Mouse (Mus musculus): ENCODE measurements around the gene Hcls1.
A peak's percentile ranks its signal among the peaks of the same experiment; 100 is the strongest.

Gene Hcls1

DNA sequence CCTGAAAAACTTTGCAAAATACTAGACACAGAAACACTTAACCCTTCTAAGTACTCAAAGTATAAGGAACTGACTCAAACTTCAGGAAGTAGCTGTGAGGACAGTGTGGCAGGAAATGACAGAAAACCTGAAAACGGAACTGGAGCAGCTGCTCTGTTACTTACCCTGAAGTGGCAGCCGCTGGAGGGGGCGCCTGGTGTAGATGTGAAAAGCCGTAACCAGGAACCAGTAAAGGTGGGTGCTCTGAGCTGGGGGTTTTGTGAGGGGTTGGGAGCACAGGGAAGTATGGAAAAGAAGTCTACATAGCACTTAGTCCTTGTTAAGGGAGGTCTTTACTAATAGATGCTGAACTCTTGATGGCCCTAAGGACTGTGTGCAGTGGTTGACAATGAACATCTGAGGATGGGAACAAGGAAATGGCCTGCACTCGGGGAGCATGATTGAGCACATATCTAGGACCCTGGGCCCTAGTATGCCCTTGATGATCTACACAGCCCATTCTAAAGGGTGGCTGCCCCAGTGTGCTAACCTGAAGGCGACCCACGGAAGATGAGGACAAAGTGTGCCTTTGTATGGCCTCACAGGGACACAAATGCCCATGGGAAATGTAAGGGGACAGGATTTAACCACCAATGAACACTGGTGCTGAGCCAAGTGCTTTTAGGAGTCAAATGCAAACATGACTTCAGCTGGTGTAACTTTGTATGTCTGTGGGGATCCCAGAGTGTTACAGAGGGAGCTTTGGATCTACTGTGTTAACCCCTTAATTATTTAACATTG, at the start of gene Hcls1:
Gene Hcls1 (plus strand): TSS at position 143 of the 780 bp plus-strand sequence.
- no peak for DNase-seq (ENCODE audit: low read depth, low spot score)

DNA sequence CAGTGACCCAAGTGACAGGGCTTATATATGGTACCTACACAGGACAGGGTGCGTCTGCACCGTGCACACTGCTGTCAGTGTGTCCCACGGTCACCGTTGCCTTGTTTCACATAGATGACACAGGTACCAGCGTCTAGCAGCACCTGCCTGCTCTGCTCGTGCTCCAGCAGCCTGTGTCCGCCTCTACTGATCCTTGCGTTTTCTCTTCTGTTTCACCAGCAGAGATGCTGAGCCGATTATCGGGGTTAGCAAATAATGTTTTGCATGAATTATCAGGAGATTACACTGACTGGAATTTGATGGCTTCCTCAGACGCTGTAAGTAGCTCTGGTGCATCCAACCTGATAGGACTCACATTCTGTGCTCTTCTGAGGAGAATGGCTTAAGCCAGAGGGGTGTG, 48.9 kb upstream of the Hcls1 start:
- no peak for DNase-seq (ENCODE audit: low read depth, low spot score)

DNA sequence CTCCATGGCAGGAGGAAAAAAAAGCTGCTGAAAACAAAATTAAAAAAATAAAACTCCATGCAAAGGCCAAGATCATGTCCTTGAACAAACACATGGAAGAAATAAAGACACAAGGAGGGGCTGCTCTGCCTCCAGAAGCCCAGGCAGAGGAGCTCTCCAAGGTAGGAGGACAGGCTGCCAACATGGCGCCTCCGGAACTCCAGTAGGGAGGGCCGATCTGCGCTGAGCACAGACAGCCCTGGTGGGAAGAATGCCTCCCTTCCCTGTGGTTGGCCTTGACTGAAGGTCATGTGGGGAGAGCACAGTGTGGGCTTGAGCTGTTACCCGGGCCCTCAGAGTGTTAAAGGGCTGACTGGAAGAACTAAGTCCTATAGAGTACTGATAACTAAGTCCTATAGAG, 47.2 kb upstream of the Hcls1 start:
- DNase-seq (ENCODE audit: low read depth, low spot score): peak; percentile 85

DNA sequence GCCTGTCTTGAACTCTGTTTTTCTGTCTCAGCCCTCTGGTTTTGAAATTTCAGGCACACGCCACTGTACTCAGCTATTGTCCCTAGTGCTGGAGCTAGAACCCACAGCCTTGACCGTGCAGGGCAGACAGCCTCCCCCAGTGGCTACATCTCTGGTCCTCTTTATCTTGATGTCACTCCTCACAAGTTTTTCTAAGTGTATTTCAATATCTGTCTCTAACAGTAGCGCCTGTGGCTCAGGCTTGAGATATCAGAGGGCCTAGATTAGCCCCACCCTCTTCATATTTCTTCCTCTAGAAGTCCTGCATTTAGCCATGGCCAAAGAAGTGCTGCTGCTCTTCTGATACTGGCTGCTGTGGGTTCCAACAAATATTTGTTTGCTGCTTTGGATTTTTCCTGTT, 44.2 kb upstream of the Hcls1 start:
- no peak for DNase-seq (ENCODE audit: low read depth, low spot score)

DNA sequence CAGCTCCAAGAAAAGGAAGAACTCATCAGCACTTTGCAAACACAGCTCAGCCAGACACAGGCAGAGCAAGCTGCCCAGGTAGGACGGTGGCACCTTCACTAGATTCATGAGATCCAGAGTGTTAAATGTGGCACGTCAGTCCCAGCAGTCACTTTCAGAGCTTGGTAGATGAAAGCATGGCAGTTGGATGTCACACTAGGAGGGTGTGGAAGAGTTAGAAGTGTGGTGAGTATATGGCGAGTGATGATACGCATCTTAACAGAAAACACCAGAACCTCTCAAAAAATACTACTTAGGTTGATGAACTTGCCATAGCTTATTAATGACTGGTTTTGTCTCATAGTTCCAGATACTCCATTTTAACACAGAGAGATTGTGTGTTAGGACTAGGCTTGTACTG, 43.4 kb upstream of the Hcls1 start:
- no peak for DNase-seq (ENCODE audit: low read depth, low spot score)

DNA sequence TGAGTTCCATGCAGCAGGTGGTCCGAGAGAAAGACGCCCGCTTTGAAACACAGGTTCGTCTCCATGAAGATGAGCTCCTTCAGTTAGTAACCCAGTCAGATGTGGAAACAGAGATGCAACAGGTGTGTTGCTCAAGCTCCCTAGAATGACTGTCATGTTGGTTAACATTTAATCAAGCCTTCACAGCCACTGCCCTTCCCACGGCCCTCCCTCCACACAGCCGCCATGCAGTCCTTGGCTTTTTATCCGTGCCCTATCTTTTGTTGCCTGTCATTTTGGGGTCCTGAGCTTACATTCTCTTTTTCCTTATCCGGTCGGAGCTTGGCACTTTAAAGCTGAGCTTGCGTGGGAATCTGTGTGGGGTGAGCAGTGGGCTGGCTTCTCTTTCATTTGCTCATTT, 41.5 kb upstream of the Hcls1 start:
- no peak for DNase-seq (ENCODE audit: low read depth, low spot score)

DNA sequence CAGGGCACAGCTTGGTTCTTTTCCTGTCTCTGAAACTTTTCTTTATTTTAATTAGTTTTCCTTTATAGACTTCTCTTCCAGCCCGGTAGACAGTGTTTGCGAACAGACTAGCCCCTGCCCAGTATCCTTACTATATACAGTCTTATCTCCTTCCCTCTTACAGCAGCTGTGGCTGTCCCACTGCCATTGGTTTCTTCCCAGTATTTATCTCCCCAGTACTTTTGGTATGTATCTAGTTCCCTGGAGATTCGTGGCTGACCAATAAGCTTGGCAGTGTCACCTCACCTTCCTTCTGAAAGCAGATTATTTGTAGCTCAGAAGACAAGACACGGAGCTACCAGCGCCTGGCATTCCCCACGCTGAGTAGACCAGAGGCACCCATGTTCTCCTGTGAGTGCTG, 38.1 kb upstream of the Hcls1 start:
- DNase-seq (ENCODE audit: low read depth, low spot score): no peak

DNA sequence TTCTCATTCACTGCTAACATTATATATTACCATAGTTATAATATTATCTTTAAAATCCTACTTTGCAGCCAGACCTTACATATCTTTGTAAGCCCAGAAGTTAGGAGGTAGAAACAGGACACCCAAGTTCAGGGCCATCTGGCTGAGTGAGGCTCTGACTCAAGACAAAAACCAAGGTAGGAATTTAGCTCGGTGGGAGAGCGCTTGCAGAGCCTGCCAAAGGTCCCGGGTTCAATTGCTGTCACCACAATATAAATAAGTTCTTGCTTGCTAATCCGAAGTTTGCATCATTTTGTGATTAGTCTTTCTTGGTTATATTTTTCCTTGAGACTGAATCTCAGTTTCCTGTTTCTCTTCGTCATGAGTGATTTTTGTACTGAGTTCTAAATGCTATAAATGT, 31.6 kb upstream of the Hcls1 start:
- no peak for DNase-seq (ENCODE audit: low read depth, low spot score)

DNA sequence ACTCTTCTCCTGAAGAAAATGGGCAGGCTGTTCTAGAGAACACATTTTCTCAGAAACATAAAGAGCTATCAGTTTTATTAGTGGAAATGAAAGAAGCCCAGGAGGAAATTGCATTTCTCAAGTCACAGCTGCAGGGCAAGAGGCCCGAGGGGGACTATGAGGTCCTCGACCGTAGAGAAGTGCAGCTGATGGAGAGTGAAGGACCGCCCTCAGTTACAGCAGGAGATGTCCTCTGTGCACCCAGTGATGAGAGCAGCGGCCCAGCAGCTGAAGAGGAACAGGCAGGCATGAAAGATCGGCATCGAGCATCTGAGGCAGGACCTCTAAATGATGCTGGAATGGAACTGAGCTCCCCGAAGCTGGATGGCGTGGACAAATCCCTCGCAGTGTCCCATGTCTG, 22.9 kb upstream of the Hcls1 start:
- no peak for DNase-seq (ENCODE audit: low read depth, low spot score)

DNA sequence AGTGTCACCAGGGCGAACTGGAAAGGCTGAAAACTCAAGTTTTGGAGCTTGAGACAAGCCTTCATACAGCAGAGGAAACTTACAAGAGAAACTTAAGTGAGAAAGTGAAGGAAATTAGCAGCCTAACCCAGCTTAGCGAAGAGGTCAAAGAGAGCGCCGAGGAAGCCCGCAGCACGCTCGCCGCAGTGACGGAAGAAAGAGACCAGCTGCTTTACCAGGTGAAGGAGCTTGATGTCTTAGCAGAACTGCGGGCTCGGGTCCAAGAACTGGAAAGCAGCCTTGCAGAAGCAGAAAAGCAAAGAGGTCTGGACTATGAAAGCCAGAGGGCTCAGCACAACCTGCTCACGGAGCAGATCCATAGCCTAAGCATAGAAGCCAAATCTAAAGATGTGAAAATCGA, 22.5 kb upstream of the Hcls1 start:
- DNase-seq (ENCODE audit: low read depth, low spot score): no peak

DNA sequence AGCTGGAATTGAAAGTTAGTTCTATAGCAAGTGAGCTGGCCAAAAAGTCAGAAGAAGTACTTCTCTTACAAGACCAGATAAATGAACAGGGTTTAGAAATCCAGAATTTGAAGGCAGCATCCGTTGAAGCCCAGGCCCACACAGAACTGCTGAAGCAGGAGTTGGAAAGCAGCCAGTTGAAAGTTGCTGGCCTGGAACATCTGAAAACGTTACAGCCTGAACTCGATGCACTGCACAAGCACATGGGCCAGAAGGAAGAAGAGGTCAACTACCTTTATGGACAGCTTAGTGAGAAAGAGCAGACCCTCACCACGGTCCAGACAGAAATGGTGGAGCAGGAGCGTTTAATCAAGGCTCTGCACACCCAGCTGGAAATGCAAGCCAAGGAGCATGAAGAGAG, 20.6 kb upstream of the Hcls1 start:
- DNase-seq (ENCODE audit: low read depth, low spot score): no peak

DNA sequence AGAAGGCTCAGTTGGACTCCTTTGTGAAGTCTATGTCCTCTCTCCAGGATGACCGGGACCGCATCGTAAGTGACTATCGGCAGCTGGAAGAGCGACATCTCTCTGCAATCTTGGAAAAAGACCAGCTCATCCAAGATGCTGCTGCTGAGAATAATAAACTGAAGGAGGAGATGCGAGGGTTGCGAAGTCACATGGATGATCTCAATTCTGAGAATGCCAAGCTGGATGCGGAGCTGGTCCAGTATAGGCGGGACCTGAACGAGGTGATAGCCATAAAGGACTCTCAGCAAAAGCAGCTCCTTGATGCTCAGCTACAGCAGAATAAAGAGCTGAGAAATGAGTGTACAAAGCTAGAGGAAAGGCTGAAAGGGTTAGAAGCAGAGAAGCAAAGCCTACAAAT, 16.3 kb upstream of the Hcls1 start:
- DNase-seq (ENCODE audit: low read depth, low spot score): no peak

DNA sequence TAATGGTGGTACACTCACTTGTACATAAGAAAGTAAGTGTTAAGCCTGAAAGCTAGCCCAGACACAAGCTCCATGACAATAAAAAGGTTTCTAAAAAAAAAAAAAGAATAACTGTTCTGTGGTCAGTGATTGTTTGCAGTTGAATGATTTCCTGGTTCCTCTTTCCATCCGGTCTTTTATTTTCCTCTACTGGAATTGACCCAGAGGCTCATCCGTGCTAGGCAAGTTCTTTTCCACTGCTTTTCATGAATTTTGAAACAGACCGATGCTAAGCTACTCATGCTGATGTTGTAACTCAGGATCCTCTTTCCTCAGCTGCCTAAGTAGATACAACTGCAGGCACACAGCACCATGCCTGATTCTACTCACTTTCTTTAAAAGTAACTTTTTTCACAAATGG, 14.4 kb upstream of the Hcls1 start:
- DNase-seq (ENCODE audit: low read depth, low spot score): no peak

DNA sequence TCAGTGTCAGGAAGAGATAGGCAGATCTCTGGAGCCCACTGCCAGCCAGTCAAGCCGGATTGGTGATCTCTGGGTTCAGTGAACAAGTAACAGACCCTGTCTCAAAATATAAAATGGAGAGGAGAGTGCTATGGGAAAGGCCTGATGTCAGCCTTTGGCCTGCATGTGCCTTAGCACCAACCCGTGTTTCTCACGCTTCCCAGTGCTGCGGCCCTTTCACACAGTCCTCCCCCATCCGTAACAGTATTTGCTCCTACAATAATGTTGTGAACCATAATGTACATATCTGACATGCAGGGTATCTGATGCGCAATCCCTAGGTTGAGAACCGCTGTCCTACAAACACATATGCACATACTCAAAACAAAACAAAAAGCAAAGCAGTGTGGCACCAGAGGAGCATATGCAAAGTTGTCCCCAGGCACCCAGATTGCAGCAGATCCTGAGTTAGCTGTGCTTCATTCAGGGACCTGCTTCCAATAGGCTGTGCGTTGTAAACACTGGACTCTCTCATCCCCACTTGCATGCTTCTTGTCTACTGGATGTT, 13.6 kb upstream of the Hcls1 start:
- no peak for DNase-seq (ENCODE audit: low read depth, low spot score)

DNA sequence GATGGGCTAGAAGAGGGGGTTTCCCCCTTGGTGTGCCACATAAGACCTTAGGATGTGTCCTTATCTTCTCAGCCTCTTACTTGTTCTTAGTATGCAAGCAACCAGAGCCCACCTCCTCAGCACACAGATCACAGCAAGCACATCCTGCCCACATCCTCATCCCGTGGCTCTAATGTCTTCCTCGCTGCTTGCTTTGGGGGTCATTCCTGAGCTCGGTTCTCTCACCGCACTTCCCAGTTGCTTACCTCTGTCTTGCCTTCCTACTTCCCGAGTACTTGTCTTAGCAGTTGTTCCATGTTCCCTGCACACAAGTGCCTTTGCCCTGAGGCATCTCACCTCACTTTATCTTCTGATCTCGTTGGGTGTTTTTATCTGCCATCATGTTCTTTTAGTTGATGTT, 12.8 kb upstream of the Hcls1 start:
- DNase-seq (ENCODE audit: low read depth, low spot score): no peak

DNA sequence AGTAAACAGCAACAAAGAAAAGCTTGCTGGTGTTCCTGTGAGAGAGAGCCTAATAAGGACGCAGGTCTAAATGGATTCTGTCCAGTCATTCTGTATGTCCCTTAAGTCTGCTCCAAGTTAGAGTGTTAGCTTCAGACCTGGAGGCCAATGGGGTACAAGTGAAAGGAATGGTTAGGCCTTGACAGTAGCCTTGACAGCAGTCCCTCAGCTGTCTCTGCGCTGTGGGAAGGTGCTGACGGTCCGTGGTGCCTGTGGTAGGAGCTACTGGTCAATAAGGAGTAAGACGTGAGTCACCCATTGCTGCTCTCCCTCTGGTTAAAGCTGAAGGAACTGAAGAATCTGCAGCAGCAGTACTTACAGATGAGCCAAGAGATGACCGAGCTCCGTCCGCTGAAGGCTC, 10.5 kb upstream of the Hcls1 start:
- DNase-seq (ENCODE audit: low read depth, low spot score): no peak

DNA sequence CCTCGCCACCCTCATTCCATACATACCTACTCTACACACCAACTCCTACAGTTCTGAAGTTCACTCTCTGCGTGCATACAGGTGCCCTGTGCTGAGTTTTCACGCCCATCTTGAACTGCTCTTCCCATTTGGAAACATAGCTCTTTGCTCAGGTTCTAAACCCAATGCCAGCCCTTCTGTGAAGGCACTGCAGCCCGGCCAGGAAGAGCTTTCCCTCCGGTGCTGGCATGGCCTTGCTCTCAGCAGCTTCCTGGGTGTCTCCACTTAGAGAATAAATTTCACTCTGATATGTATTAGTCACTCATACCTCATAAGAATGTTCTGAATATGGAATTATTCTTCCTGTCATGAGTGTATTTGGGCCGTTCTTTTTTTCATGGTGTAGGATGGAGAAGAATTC, 9.4 kb upstream of the Hcls1 start:
- no peak for DNase-seq (ENCODE audit: low read depth, low spot score)

DNA sequence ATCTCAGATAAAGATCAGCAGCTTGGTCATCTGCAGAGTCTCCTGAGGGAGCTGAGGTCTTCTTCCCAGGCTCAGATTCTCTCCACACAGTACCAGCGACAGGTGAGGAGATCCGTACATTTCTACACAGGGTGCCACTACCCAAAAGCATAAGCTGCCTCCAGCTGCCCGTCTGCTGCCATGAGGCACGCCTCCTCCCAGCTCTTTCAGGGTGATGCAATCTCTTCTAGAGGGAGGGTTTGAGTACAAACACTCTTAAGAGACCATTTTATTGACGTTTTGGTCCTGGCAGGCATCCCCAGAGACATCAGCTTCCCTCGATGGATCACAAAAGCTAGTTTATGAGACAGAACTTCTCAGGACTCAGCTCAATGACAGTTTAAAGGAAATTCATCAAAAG, 9.0 kb upstream of the Hcls1 start:
- no peak for DNase-seq (ENCODE audit: low read depth, low spot score)

DNA sequence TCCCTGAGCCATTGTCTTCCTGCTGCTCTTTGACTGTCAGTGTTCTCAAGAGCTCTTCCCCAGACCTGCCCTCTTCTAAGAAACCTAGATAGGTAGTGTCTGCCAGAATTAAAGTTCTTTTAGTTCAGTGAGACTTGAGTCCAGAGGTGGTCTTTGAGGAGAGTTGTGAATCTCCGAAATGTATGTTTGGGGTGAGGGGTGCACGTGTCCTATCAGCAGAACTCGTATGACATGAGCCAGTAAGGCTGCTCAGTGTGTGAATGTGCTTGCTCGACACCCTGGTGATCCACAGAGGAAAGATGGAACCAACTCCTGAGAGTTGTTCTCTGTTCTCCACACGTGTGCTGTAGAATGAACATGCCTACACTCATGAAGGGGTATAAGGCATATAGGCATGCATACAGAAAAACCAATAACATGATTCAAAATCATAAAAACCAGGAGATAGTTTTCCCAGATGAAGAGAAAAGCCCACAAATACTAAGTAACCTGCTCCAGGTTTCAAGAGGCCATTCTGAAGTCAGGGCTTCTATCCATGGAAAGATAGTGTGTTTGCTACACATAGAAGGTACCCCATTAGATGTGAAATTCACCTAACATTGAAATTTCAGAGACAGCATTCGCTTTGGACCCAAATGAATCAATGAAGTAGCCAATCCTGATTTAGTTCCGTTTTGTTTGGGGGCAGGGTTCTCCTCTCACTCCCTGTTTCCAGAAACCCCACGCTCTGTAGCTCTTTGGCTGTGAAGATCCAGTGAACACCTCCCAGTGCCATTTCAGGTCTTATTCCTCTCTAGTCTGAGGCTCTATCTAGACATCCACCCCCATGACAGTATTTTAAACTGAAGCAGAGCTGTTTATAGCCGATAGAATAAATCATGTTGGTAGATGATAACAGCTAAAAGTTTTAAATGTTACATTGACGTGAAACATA, 8.0 kb upstream of the Hcls1 start:
- DNase-seq (ENCODE audit: low read depth, low spot score): no peak

DNA sequence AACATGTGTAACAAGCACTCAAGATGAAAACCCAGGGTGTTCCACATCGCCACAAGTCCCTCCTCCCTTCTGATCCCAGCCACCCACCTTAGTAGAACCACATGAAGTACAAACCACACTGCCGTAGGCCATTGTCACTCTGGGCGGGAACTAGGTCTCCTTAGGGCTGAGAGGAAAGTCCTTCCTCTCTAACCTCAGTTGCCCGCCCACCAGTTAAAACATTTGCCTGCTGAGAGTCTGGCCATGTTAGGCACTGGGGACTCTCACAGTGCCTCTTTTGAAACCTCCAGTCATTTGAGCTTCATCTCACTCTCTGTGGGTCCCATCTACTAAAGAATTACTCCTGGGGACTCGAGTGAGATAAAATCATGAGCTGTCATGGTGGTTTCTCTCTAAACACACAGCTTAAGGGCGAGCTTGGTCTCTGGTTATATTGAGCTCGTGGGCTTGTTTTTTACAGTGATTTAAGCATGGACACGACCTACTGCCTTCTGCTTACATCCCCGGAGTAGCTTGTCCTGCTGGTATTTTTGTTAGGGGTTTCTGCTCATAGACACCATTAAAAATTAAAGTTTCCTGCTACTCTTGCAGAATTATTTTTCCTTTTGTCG, 7.2 kb upstream of the Hcls1 start:
- no peak for DNase-seq (ENCODE audit: low read depth, low spot score)

DNA sequence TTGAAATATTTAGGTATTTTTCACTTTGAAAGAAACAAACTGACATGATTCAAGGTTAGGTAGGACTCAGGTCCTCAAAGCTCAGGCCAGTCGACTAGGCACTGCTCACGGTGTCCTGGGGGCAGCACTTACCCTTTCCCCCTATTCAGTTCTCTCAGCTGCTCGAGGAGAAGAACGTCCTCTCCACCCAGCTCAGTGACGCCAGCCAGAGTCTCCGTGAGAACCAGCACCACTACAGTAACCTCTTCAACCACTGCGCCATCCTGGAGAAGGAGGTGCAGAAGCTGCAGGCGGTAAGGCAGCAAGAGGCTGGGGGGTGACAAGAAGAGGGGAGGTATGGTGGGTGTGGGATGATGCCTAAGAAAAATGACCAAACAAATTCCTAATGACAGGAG, 6.7 kb upstream of the Hcls1 start:
- no peak for DNase-seq (ENCODE audit: low read depth, low spot score)

DNA sequence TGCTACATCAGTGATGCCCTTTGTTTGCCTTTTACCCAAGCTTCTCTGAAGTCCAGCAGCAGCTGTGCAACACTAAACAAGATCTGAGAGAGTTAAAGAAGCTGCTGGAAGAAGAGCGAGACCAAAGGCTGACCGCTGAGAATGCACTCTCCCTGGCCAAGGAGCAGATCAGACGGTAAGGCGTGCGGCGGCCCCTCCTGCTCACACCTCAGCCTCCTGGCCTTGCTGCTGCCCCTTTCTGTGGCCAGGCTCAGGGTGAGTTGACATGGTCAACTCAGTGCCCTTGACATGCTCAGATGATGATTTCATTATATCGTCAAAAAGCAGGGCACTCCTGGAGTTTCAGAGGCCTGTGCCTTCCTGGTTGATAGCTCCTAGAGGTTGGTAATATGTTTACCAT, 5.6 kb upstream of the Hcls1 start:
- no peak for DNase-seq (ENCODE audit: low read depth, low spot score)

Data from ES-CJ7 (cell line).